Mouse (Mus musculus) bone marrow, adult 2 months (tissue): ENCODE measurements around the gene Aph1b.

ENCODE experiments used
- CTCF ChIP-seq: fragments of 200-500 bp; IDR thresholded peaks from 2 replicates; pipeline ENCODE4 v1.5.1; 2011; ENCODE audit warnings: low read length, control low read depth; ENCODE audit not compliant: control insufficient read depth, insufficient read depth
- POLR2A ChIP-seq: fragments of 200-500 bp; IDR thresholded peaks from 2 replicates; pipeline ENCODE4 v1.6.1; 2011; ENCODE audit warnings: low read depth, mild to moderate bottlenecking, control low read depth, low read length, borderline replicate concordance; ENCODE audit not compliant: control insufficient read depth

DNA sequence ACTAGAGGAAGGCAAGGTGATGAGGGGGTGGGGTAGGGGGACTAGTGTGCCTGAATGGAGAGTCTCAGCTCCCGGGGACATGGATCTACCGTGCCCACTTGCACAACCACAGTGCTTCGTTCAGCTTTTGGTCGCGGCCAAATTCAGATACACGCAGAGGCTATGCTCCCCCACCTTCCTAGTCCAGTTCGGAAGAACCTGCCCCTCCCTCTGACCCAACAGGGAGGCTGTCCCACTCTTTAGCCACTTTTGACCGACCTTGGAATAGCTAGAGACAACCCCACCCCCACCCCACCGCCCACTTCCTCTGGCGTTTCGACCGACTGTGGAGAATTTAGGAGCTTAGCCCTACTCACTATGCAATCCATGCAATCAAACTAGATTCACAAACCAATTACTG lies 6.7 kb upstream of the Aph1b start:
- TF ChIP-seq POLR2A (no peak), CTCF (no peak)
